In genomic region chr2:143915600-143916135, GRCm38 (mm10) we compare ENCODE assay signal across 8 mouse cellular contexts. TPM values are rescaled to one million over a fixed set of nuclear protein-coding genes. Genes with fewer than 3 reads are reported as not detected.
DNase-seq lines count a peak whose midpoint lies in the region; ATAC-seq and TF ChIP-seq lines count a peak whose summit lies in the region.

No protein-coding gene starts in this region.

- H3K27ac ChIP-seq in embryonic facial prominence, embryonic 12.5 days = peak overlapping the region; percentile 98
- H3K27ac ChIP-seq in hindbrain, embryonic 14.5 days = peak overlapping the region; percentile 94
- H3K27ac ChIP-seq in liver, embryonic 15.5 days (replicated peaks) = peak overlapping the region; percentile 98
- peak overlapping the region; percentile 94 for H3K27ac ChIP-seq in neural tube, embryonic 12.5 days

- peak overlapping the region; percentile 83 for H3K9ac ChIP-seq in embryonic facial prominence, embryonic 12.5 days
- H3K9ac ChIP-seq in hindbrain, embryonic 14.5 days = peak overlapping the region; percentile 88
- H3K9ac ChIP-seq in liver, embryonic 15.5 days = peak overlapping the region; percentile 82
- peak overlapping the region; percentile 93 for H3K9ac ChIP-seq in neural tube, embryonic 12.5 days

- WGBS in embryonic facial prominence, embryonic 12.5 days = under 1% methylated on average over 32 of the region's 32 CpGs
- 0% methylated on average over 32 of the region's 32 CpGs for WGBS in hindbrain, embryonic 14.5 days
- 0% methylated on average over 32 of the region's 32 CpGs for WGBS in liver, embryonic 15.5 days (ENCODE audit: insufficient replicate concordance)
- WGBS in neural tube, embryonic 12.5 days = under 1% methylated on average over 32 of the region's 32 CpGs

- in situ Hi-C loops in Patski (cut with MboI; ENCODE audit: low pct_unique_long_range_greater_than_20kb) = no loop called here

- peak overlapping the region; percentile 57 for H3K4me2 ChIP-seq in embryonic facial prominence, embryonic 12.5 days (replicated peaks)
- peak overlapping the region; percentile 76 for H3K4me2 ChIP-seq in hindbrain, embryonic 14.5 days (replicated peaks)
- peak overlapping the region; percentile 88 for H3K4me2 ChIP-seq in liver, embryonic 15.5 days
- peak overlapping the region; percentile 74 for H3K4me2 ChIP-seq in neural tube, embryonic 12.5 days (replicated peaks)

- no peaks in the 10 kb centered on the region for H3K27me3 ChIP-seq in Patski
- H3K27me3 ChIP-seq in embryonic facial prominence, embryonic 12.5 days = no peaks in the 10 kb centered on the region
- no peaks in the 10 kb centered on the region for H3K27me3 ChIP-seq in hindbrain, embryonic 14.5 days (ENCODE audit: control insufficient read depth, insufficient read depth, low read length)
- peaks cover 10% of the 10 kb centered on the region; the same call in 1 of the 2 replicates for H3K27me3 ChIP-seq in liver, embryonic 15.5 days
- no peaks in the 10 kb centered on the region for H3K27me3 ChIP-seq in neural tube, embryonic 12.5 days (replicated peaks)

- peaks cover 9% of the 10 kb centered on the region for H3K4me1 ChIP-seq in embryonic facial prominence, embryonic 12.5 days
- H3K4me1 ChIP-seq in hindbrain, embryonic 14.5 days (replicated peaks; ENCODE audit: control insufficient read depth, insufficient read depth, low read length) = peaks cover 36% of the 10 kb centered on the region
- peaks cover 72% of the 10 kb centered on the region for H3K4me1 ChIP-seq in liver, embryonic 15.5 days (replicated peaks)
- peaks cover 15% of the 10 kb centered on the region for H3K4me1 ChIP-seq in neural tube, embryonic 12.5 days

- peak; percentile 52 for DNase-seq in layer of hippocampus, adult 11-12 months (ENCODE audit: low spot score)
- no peak for DNase-seq in layer of hippocampus, postnatal 36 days
- DNase-seq in Patski (ENCODE audit: low read depth, low spot score) = no peak
- peak; percentile 78 for DNase-seq in hindbrain, embryonic 14.5 days (ENCODE audit: low spot score)
- no peak for DNase-seq in Muller cell, postnatal 12 days (ENCODE audit: inconsistent ontology term)

- no peak for TF ChIP-seq CTCF in Patski (IDR thresholded peaks at IDR 0.05)

- ATAC-seq in Patski = peak; percentile 33
- no peak; the same call in 1 of the 2 replicates for ATAC-seq in embryonic facial prominence, embryonic 12.5 days (ENCODE audit: insufficient number of reproducible peaks, insufficient read depth, low FRiP score, low TSS enrichment)
- ATAC-seq in hindbrain, embryonic 14.5 days (ENCODE audit: low FRiP score) = peak; percentile 53
- ATAC-seq in liver, embryonic 15.5 days (ENCODE audit: insufficient read depth) = peak; percentile 38
- peak; percentile 71 for ATAC-seq in neural tube, embryonic 12.5 days (ENCODE audit: low FRiP score, low read depth)

- H3K9me3 ChIP-seq in embryonic facial prominence, embryonic 12.5 days = no peaks in the 10 kb centered on the region
- no peaks in the 10 kb centered on the region for H3K9me3 ChIP-seq in hindbrain, embryonic 14.5 days (ENCODE audit: control insufficient read depth, low read length)
- H3K9me3 ChIP-seq in liver, embryonic 15.5 days (replicated peaks) = no peaks in the 10 kb centered on the region
- H3K9me3 ChIP-seq in neural tube, embryonic 12.5 days = no peaks in the 10 kb centered on the region

- H3K36me3 ChIP-seq in embryonic facial prominence, embryonic 12.5 days = no peaks in the 10 kb centered on the region
- H3K36me3 ChIP-seq in hindbrain, embryonic 14.5 days (replicated peaks; ENCODE audit: control insufficient read depth, insufficient read depth) = no peaks in the 10 kb centered on the region
- H3K36me3 ChIP-seq in liver, embryonic 15.5 days (replicated peaks) = no peaks in the 10 kb centered on the region
- no peaks in the 10 kb centered on the region for H3K36me3 ChIP-seq in neural tube, embryonic 12.5 days

- POLR2A ChIA-PET in Patski (lab: Charles Lee) = interaction anchor here (1.2 to 1.8 kb wide), 2 partner anchors 25 to 282 kb away, joined by 3 to 4 read pairs; no protein-coding TSS in a partner anchor

- peak overlapping the region; percentile 81 for H3K4me3 ChIP-seq in embryonic facial prominence, embryonic 12.5 days
- peak overlapping the region; percentile 66 for H3K4me3 ChIP-seq in hindbrain, embryonic 14.5 days (replicated peaks; ENCODE audit: low read length)
- peak overlapping the region; percentile 87 for H3K4me3 ChIP-seq in liver, embryonic 15.5 days (replicated peaks)
- H3K4me3 ChIP-seq in neural tube, embryonic 12.5 days = peak overlapping the region; percentile 74

- CTCF ChIA-PET in Patski (lab: Charles Lee) = interaction anchor here (0.9 kb wide), 1 partner anchor 25 kb away, joined by 5 read pairs; no protein-coding TSS in a partner anchor

RNA-seq across cellular contexts. Expression of gene Dstn, which starts 0.5 kb away (rescaled TPM):
- total RNA-seq in layer of hippocampus, postnatal 36 days (2021) = 100 to 1,000 TPM; 199 to 209 TPM
- 272 TPM for polyA plus RNA-seq in Patski (2021)
- polyA plus RNA-seq in embryonic facial prominence, embryonic 12.5 days (2016; fragmentation: Nextera tagmentation; extraction: Ambion mirVana) = 327 and 332 TPM in 2 replicates
- 461 and 492 TPM in 2 replicates for polyA plus RNA-seq in hindbrain, embryonic 14.5 days (2014; fragmentation: Nextera tagmentation; extraction: Ambion mirVana)
- 119 and 121 TPM in 2 replicates for polyA plus RNA-seq in liver, embryonic 15.5 days (2015; fragmentation: Nextera tagmentation; extraction: Ambion mirVana)
- polyA plus RNA-seq in neural tube, embryonic 12.5 days (2016; fragmentation: Nextera tagmentation; extraction: Ambion mirVana) = 369 and 391 TPM in 2 replicates

RNA-seq across cellular contexts. Expression of gene Bfsp1, which starts 52.7 kb away (rescaled TPM):
- total RNA-seq in layer of hippocampus, postnatal 36 days (2021) = under 1 TPM; 0.55 to 0.71 TPM
- polyA plus RNA-seq in Patski (2021) = 0.04 TPM
- polyA plus RNA-seq in embryonic facial prominence, embryonic 12.5 days (2016; fragmentation: Nextera tagmentation; extraction: Ambion mirVana) = 2.1 and 2.5 TPM in 2 replicates
- polyA plus RNA-seq in hindbrain, embryonic 14.5 days (2014; fragmentation: Nextera tagmentation; extraction: Ambion mirVana) = 1.8 and 2.1 TPM in 2 replicates
- 0.14 and 0.22 TPM in 2 replicates for polyA plus RNA-seq in liver, embryonic 15.5 days (2015; fragmentation: Nextera tagmentation; extraction: Ambion mirVana)
- 1.3 and 1.4 TPM in 2 replicates for polyA plus RNA-seq in neural tube, embryonic 12.5 days (2016; fragmentation: Nextera tagmentation; extraction: Ambion mirVana)

Comparison
In these comparisons a context has a peak if more than half of its experiments do, and no peak if none do; other contexts are left out.
1. DNase-seq: peak in layer of hippocampus, adult 11-12 months (single experiment) and hindbrain, embryonic 14.5 days (single experiment); none in layer of hippocampus, postnatal 36 days (0 of 2), Patski (single experiment) and Muller cell, postnatal 12 days (single experiment).
2. Peak in every context shown above with its lines, with median percentiles within 50 percentile points of each other: H3K27ac ChIP-seq, H3K4me2 ChIP-seq, H3K4me3 ChIP-seq and H3K9ac ChIP-seq.